Mouse (Mus musculus) liver, adult 2 months (tissue): Measurements from ENCODE around the gene March5. TPM values are rescaled to one million over a fixed set of nuclear protein-coding genes. Genes with fewer than 3 reads are reported as not detected.

ENCODE experiments used
- DNase-seq: peaks from one replicate; pipeline ENCODE4 v3.0.0-alpha.2; 2011; ENCODE audit warnings: low read depth, low spot score; ENCODE audit errors: extremely low read depth
- H3K27ac ChIP-seq: fragments of 200-500 bp; replicated peaks from 2 replicates; pipeline ENCODE4 v1.5.1; 2012; ENCODE audit warnings: low read depth, mild to moderate bottlenecking, control low read depth, inconsistent platforms, low read length; ENCODE audit not compliant: insufficient read depth
- H3K27me3 ChIP-seq: fragments of 200-500 bp; 2 replicates; pipeline ENCODE4 v1.6.1; 2012; ENCODE audit warnings: mild to moderate bottlenecking, moderate library complexity, low read length, inconsistent platforms; ENCODE audit not compliant: control insufficient read depth, insufficient read depth
- H3K36me3 ChIP-seq: fragments of 200-500 bp; 2 replicates; pipeline ENCODE4 v1.6.1; 2012; ENCODE audit warnings: low read length, inconsistent platforms; ENCODE audit not compliant: control insufficient read depth, insufficient read depth
- H3K4me1 ChIP-seq: fragments of 200-500 bp; 2 replicates; pipeline ENCODE4 v1.6.1; 2011; ENCODE audit warnings: low read length; ENCODE audit not compliant: control insufficient read depth, insufficient read depth
- H3K4me3 ChIP-seq: fragments of 200-500 bp; 2 replicates; pipeline ENCODE4 v1.5.1; 2011; ENCODE audit warnings: low read depth, mild to moderate bottlenecking, control low read depth, low read length, moderate library complexity; ENCODE audit not compliant: insufficient read depth
- H3K79me2 ChIP-seq: fragments of 200-500 bp; 2 replicates; pipeline ENCODE4 v1.6.1; 2012; ENCODE audit warnings: inconsistent platforms, mild to moderate bottlenecking, low read length, moderate library complexity; ENCODE audit not compliant: control insufficient read depth, insufficient read depth
- H3K9ac ChIP-seq: fragments of 200-500 bp; 2 replicates; pipeline ENCODE4 v1.6.1; 2012; ENCODE audit warnings: low read depth, mild to moderate bottlenecking, control low read depth, inconsistent platforms, low read length
- CTCF ChIP-seq: fragments of 200-500 bp; IDR thresholded peaks from 2 replicates; pipeline ENCODE4 v1.5.1; 2011; ENCODE audit warnings: low read depth, low read length, control low read depth
- POLR2A ChIP-seq: fragments of 200-500 bp; IDR thresholded peaks from 2 replicates; pipeline ENCODE4 v1.6.1; 2011; ENCODE audit warnings: low read length, control low read depth; ENCODE audit not compliant: insufficient read depth; ENCODE audit errors: extremely low read depth
- WGBS: fragments of 180-500 bp; shearing (Covaris S2); methylation state at CpG from one replicate; pipeline ENCODE4 v1.1.7; 2018; 5-methylcytosine and 5-hydroxymethylcytosine counted together
- polyA plus RNA-seq: library from polyadenylated mRNA; depleted of rRNA; stranded (reverse); fragments of >200 nt; gene quantifications from 2 replicates; pipeline ENCODE4 v1.2.3, GENCODE M21; 2012; rRNA removed
- total RNA-seq: library from RNA; depleted of rRNA; stranded (reverse); fragments of >200 nt; gene quantifications from 2 replicates; pipeline ENCODE4 v1.2.3, GENCODE M21; 2014; rRNA removed

March5 gene
- 84.0 and 93.1 TPM in 2 replicates for total RNA-seq
- polyA plus RNA-seq = 33.8 and 38.5 TPM in 2 replicates

DNA sequence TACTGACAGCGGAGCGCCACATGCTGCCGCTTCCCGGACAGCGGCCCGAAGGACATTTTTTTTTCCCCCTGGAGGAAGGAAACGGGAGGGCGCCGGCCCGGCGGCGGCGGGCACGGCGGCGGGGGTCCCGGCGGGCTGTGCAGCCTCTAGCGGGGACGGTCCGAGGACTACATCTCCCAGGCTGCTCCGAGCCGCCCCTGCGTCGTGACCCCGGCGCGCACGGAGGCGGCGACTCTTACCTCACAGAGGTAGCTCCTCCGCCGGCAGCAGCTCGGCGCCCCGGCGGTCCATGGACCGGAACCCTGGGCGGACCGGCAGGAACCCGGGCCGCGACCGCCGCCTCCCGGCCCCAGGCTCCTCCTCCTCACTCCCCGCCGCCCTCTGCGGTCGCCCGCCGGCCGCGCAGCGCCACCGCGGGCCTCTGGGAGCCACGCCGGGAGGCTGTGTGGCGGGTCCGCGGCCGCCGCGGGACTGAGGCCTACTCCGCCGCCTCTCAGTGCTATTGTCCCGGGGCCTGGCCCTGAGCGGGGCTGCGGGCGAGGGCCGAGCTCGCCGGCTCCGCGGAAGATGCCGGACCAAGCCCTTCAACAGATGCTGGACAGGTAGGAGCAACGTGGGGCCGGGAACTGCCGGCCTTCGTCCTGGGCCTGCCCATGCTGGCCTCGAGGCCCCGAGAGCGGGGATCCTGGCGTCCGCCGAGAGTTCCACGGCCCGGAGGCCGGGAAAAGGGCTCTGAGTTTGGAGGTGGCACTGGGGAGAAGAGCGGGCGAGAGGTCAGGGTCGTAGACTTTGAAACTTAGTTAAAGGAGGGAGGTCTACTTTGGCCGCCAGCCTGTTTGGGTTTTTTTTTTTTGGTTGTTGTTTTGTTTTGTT is at the start of gene March5:
Gene March5, plus strand, starts transcription at position 241 of the 873 bp plus-strand sequence.
- Histone ChIP-seq H3K27ac (peak within 1 kb of the TSS; percentile 99), H3K36me3 (peaks cover 16% of the 10 kb centered on the region), H3K9ac (peak within 1 kb of the TSS; percentile 96), H3K4me3 (peak within 1 kb of the TSS; percentile 92), H3K79me2 (peaks cover 20% of the 10 kb centered on the region; the same call in 1 of the 2 replicates), H3K4me1 (peaks cover 11% of the 10 kb centered on the region), H3K27me3 (no peaks in the 10 kb centered on the region)
- WGBS = under 1% methylated on average over 92 of the region's 94 CpGs
- peak; percentile 74 for DNase-seq
- TF ChIP-seq CTCF (peak; percentile 18; the same call in 1 of the 2 replicates), POLR2A (peak; percentile 45; the same call in 1 of the 2 replicates)

DNA sequence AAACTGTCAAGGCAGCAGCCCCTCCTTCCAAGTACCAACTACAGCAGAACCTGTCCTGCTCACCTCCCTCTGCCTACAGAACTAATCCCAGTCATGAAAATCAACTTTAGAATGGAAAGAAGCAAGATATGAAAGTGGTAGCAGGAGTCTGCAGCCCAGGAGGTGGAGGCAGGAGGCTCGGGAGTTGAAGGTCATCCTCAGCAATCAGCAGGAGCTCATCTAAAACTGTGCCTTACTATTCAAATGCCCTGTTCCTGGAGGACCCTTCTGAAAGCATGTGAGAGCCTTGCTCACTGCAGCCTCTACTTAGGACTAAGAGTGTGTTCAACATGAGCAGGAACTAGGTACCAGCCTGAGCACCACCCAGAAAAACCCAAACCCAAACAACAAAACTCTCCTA is 35.2 kb upstream of the March5 start:
- H3K4me3 ChIP-seq = no peak overlapping the region
- H3K79me2 ChIP-seq = peaks cover 15% of the 10 kb centered on the region
- DNase-seq = no peak
- H3K4me1 ChIP-seq = peaks cover 20% of the 10 kb centered on the region
- H3K27me3 ChIP-seq = no peaks in the 10 kb centered on the region
- no peak overlapping the region for H3K9ac ChIP-seq
- H3K27ac ChIP-seq = no peak overlapping the region
- WGBS = 67% methylated on average over 1 of the region's 1 CpGs
- peaks cover 9% of the 10 kb centered on the region for H3K36me3 ChIP-seq
- no peak for TF ChIP-seq CTCF
- no peak for TF ChIP-seq POLR2A

DNA sequence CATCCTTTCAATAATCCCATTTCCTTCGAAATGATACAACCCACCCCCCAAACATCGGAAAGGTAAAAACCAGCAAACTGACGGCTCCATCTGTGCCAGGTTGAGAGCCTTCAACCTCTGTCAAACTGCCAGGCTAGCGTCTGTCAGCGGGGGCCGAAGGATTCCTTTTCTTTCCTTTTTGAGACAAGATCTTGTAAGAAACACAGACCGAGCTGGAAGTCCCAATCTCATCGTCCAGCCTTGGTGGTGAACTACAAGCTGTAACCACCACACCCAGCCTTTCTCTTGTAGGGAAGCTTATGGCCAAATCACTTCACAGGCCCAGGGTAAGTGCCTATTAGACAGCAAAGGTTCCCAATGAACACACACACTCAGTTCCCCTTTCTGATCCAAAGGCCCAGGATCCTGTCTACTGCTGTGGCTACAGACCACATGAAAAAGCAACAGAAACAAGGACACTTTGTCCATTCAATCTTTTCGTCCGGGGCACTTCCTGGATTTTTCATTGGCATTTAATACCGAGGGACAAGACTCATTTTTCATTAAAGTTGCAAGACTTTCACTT is 34.7 kb upstream of the March5 start:
- Histone ChIP-seq H3K36me3 (peaks cover 7% of the 10 kb centered on the region; the same call in 1 of the 2 replicates), H3K27me3 (no peaks in the 10 kb centered on the region), H3K79me2 (peaks cover 11% of the 10 kb centered on the region), H3K4me3 (no peak overlapping the region; the same call in 1 of the 2 replicates), H3K27ac (0 out of 2 replicates have a peak overlapping the region, but pooled peaks have one; percentile 12), H3K9ac (peak overlapping the region; percentile 15; the same call in 1 of the 2 replicates), H3K4me1 (peaks cover 20% of the 10 kb centered on the region)
- WGBS = 78% methylated on average over 11 of the region's 11 CpGs
- TF ChIP-seq CTCF = no peak
- no peak for TF ChIP-seq POLR2A
- DNase-seq = no peak

DNA sequence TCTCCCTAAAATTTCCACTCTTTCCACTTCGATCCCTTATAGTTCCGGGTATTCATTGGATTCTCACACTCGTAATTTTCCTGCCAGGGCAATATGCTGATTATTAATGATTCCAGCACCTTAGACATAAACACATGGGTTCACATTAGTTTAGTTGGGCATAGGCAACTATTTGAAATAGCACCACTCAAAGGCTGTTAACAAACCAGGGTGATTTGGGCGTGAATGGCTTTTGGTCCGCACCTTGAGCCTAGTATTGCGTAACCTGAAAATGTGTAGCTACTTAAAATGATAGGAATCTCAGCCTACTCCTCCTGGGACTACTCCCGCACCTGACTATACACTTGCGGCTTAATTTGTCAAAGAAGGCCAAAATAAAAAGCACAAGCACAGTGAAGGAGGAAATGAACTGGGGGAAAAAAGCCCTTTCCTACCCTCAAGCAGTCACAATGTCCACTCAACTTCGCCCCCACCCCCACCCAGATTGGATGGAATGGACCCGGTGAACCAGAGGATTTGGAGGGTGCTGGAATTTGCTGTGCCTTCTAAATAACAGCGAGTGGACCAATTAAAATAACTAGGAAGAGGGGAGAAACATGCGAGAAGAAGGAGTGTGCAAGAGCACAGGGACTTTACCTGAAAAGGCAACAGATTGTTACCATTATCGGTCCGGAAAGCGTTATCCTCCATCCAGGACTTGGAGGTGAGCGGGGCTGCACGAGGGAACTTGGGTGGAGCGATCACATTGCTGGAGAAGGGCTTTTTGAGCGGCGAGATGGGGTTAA is 33.8 kb upstream of the March5 start:
- Histone ChIP-seq H3K4me1 (peaks cover 22% of the 10 kb centered on the region), H3K9ac (peak overlapping the region; percentile 81), H3K27me3 (no peaks in the 10 kb centered on the region), H3K36me3 (peaks cover 7% of the 10 kb centered on the region; the same call in 1 of the 2 replicates), H3K27ac (peak overlapping the region; percentile 99), H3K4me3 (peak overlapping the region; percentile 76), H3K79me2 (peaks cover 8% of the 10 kb centered on the region)
- peak; percentile 82 for DNase-seq
- no peak for TF ChIP-seq CTCF
- no peak for TF ChIP-seq POLR2A
- 19% methylated on average over 20 of the region's 20 CpGs for WGBS

- peak overlapping the region; percentile 81 for H3K9ac ChIP-seq
- TF ChIP-seq POLR2A = no peak
- no peak for TF ChIP-seq CTCF
- H3K27me3 ChIP-seq = no peaks in the 10 kb centered on the region
- peaks cover 22% of the 10 kb centered on the region for H3K4me1 ChIP-seq
- DNase-seq = no peak
- WGBS = 1% methylated on average over 70 of the region's 70 CpGs
- H3K79me2 ChIP-seq = peaks cover 8% of the 10 kb centered on the region
- peak overlapping the region; percentile 76 for H3K4me3 ChIP-seq
- peak overlapping the region; percentile 99 for H3K27ac ChIP-seq
- peaks cover 6% of the 10 kb centered on the region; the same call in 1 of the 2 replicates for H3K36me3 ChIP-seq
Measured at GRCm38 (mm10) chr19:37174116-37174715, 33.1 kb upstream of the March5 start.
